Mouse (Mus musculus) G1E (cell line): ENCODE measurements at regions not wholly inside any gene's neighbourhood (a gene's known extent, or its start where the extent isn't known, plus 50 kb on each side); places are given as distances from the start of the nearest gene placed in this dataset.

Source experiments
- CTCF ChIP-seq: IDR thresholded peaks from 2 replicates; pipeline ENCODE4 v1.5.1; 2012; ENCODE audit warnings: low read depth, low read length, inconsistent platforms, mixed read lengths
- GATA1 ChIP-seq: IDR thresholded peaks from 2 replicates; pipeline ENCODE4 v1.6.1; 2012; ENCODE audit warnings: borderline replicate concordance, low read length, inconsistent platforms, mixed read lengths
- GATA2 ChIP-seq: IDR thresholded peaks from 2 replicates; pipeline ENCODE4 v1.6.1; 2012; ENCODE audit warnings: low read depth, low read length, inconsistent platforms, borderline replicate concordance
- POLR2AphosphoS5 ChIP-seq: IDR thresholded peaks from 2 replicates; pipeline ENCODE4 v1.6.1; 2012; ENCODE audit warnings: low read depth, low read length, inconsistent platforms; ENCODE audit not compliant: insufficient replicate concordance
- TAL1 ChIP-seq: conservative IDR thresholded peaks from 2 replicates; pipeline ENCODE4 v1.6.1; 2012; ENCODE audit warnings: low read depth, low read length, inconsistent platforms, mixed read lengths

DNA sequence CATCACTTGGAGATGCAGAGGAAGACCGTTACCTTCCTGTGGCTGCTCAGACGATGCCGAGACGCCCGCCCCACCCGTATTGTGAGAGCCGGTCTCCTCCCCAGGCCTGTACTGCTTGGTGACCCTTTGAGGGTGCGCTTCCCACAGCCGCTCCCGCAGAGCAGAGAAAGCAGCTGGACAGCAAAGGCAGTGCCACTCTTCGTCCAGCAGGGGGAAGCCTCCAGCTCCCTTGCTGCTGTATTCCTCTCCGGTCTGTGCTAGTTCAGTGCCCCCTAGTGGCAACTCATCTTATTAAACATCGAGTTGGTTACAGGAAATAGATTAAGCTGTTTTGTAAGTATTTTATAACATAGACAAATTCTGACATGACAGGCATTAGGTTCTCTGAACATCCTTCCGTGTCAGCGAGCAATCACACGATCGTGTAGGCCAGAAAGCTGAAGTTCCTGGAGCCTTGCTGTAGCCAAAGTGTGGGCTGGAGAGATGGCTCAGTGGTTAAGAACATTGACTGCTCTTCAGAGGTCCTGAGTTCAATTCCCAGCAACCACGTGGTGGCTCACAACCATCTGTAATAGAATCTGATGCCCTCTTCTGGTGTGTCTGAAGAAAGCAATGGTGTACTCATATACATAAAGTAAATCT lies 118.9 kb downstream of the Slc38a4 start:
- no peak for TF ChIP-seq POLR2AphosphoS5
- no peak for TF ChIP-seq TAL1
- TF ChIP-seq CTCF: no peak
- TF ChIP-seq GATA2: no peak
- no peak for TF ChIP-seq GATA1
